Mouse (Mus musculus) bone marrow macrophage, adult 2 months (primary cell): Measurements from ENCODE around the gene Anapc1.

Experiments
- CTCF ChIP-seq: IDR thresholded peaks from 2 replicates; pipeline ENCODE4 v1.5.1; 2012; ENCODE audit warnings: low read depth, mild to moderate bottlenecking, low read length, moderate library complexity
- POLR2A ChIP-seq: IDR thresholded peaks from 2 replicates; pipeline ENCODE4 v1.6.1; 2012; ENCODE audit warnings: mild to moderate bottlenecking, low read depth, low read length, borderline replicate concordance

- TF ChIP-seq POLR2A (no peak), CTCF (no peak)
These were observed 6.0 kb upstream of the Anapc1 start for GRCm38 (mm10) chr2:128693236-128693635.
